Mouse (Mus musculus): Measurements from ENCODE around the gene Gmeb2. TPM values are rescaled to one million over a fixed set of nuclear protein-coding genes. Genes with fewer than 3 reads are reported as not detected.

The Gmeb2 gene
- polyA plus RNA-seq, 1 experiment from 2014 or later: 21.9 TPM

DNA sequence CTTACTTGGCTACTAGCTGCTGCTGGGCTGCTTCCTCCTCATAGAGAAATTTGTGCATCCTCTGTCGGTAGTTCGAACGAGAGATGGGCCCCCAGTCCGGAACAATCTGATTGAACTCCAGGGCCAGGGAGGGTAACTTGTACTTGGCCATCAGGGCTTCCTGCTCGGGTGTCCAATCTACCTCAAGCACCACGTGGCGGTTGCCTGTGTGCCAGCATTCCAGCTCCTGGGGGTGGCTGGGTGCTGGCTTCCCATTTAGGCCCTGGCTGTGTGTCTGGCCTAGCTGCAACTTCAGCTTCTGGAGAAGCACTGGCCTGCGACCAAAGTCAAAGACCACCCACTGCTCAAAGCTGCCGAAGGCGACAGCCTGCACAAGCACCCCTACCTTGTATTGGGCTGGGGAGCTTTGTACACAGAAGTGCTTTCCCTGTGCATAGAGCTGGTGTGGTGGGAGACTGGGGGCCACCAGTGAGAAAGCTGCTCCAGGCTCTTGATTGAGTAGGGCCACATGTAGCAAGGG is 49.7 kb downstream of the Gmeb2 start:
- 75% methylated on average over 10 of the region's 10 CpGs for WGBS
- Histone ChIP-seq H3K9ac (no peak overlapping the region), H3K27ac (no peak overlapping the region), H3K36me3 (no peaks in the 10 kb centered on the region), H3K27me3 (no peaks in the 10 kb centered on the region), H3K4me3 (no peak overlapping the region), H3K4me1 (0 out of 2 replicates have a peak, but pooled peaks cover 4% of the 10 kb centered on the region), H3K4me2 (replicated peaks) (no peak overlapping the region), H3K9me3 (replicated peaks) (no peaks in the 10 kb centered on the region)
- ATAC-seq (ENCODE audit: low FRiP score): no peak

DNA sequence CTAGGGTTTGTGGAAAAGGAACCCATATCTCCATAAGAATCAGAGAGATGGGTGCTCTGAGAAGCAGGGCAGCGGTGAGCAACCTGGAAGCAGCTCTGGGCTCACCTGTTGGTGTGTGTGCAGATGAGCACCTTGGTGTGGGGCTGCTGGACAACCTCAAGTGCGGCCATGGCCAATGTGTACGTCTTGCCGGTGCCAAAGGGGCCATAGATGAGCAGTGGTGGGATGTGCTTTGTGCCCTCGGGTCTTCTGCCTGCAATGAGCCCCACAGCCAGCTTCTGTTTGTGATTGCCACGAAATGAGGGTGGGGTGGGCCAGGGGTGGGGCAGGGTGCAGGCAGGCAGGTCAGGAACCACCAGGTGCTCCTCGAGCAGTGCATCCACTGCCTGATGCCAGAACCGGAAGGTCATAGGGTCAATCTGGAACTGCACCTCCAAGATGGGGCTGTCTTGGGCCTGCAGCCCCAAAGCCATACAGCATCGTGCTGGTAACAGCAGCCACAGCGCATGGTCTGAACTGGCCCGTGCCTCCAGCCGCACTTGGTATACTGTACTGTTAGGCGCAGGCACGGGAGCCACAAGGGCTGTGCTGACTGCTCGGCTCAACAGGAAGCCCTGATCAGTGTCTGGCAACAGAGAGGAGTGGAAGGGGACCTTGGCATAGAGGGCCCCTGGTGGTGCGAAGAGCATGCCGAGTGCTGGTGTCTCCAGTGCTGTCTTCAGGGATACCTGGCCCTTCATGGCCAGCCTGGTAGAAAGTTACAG is 50.4 kb downstream of the Gmeb2 start:
- H3K9me3 ChIP-seq (replicated peaks): no peaks in the 10 kb centered on the region
- no peak overlapping the region for H3K4me2 ChIP-seq (replicated peaks)
- WGBS: 93% methylated on average over 17 of the region's 17 CpGs
- H3K27ac ChIP-seq: no peak overlapping the region
- no peaks in the 10 kb centered on the region for H3K27me3 ChIP-seq
- no peak for ATAC-seq (ENCODE audit: low FRiP score)
- no peak overlapping the region for H3K9ac ChIP-seq
- no peaks in the 10 kb centered on the region for H3K36me3 ChIP-seq
- 0 out of 2 replicates have a peak, but pooled peaks cover 4% of the 10 kb centered on the region for H3K4me1 ChIP-seq
- no peak overlapping the region for H3K4me3 ChIP-seq

- H3K4me3 ChIP-seq: no peak overlapping the region
- WGBS: 86% methylated on average over 23 of the region's 23 CpGs
Measured at GRCm38 (mm10) chr2:181235681-181236566, 51.9 kb downstream of the Gmeb2 start.

GRCm38 (mm10) chr2:181234680-181235079 is 53.2 kb downstream of the Gmeb2 start:
- Histone ChIP-seq H3K27me3 (no peaks in the 10 kb centered on the region), H3K4me2 (replicated peaks) (no peak overlapping the region), H3K4me1 (no peaks in the 10 kb centered on the region), H3K9ac (no peak overlapping the region), H3K9me3 (replicated peaks) (no peaks in the 10 kb centered on the region), H3K4me3 (no peak overlapping the region), H3K27ac (no peak overlapping the region), H3K36me3 (no peaks in the 10 kb centered on the region)
- 94% methylated on average over 11 of the region's 11 CpGs for WGBS
- no peak for ATAC-seq (ENCODE audit: low FRiP score)

More at GRCm38 (mm10) chr2:181235681-181236566, 51.9 kb downstream of the Gmeb2 start:
- no peaks in the 10 kb centered on the region for H3K36me3 ChIP-seq
- no peaks in the 10 kb centered on the region for H3K4me1 ChIP-seq
- H3K27me3 ChIP-seq: no peaks in the 10 kb centered on the region
- ATAC-seq (ENCODE audit: low FRiP score): no peak
- no peaks in the 10 kb centered on the region for H3K9me3 ChIP-seq (replicated peaks)
- H3K4me2 ChIP-seq (replicated peaks): no peak overlapping the region
- no peak overlapping the region for H3K9ac ChIP-seq
- H3K27ac ChIP-seq: no peak overlapping the region

DNA sequence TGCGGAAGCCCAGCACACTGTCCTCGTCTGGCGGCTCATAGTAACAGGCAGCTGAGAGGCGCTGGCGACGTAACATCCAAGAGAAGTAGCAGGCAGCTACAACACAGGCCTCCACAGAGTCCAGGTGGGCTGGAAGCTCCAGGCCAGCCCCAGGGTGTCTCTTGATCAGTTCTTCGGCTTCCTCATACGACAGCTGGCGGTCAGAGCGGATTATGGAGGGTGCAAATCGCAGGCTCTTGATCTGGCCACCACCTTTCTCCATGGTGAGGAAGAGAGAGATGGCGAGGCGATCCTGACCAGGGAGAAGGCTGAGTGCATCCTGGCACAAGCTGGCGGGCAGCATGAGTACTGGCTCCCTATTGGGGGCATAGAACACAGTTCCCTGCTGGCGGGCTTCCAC is 54.4 kb downstream of the Gmeb2 start:
- Histone ChIP-seq H3K4me3 (no peak overlapping the region), H3K4me1 (no peaks in the 10 kb centered on the region), H3K27ac (no peak overlapping the region), H3K9me3 (replicated peaks) (no peaks in the 10 kb centered on the region), H3K9ac (no peak overlapping the region), H3K27me3 (no peaks in the 10 kb centered on the region), H3K36me3 (no peaks in the 10 kb centered on the region), H3K4me2 (replicated peaks) (no peak overlapping the region)
- no peak for ATAC-seq (ENCODE audit: low FRiP score)
- 90% methylated on average over 15 of the region's 15 CpGs for WGBS

DNA sequence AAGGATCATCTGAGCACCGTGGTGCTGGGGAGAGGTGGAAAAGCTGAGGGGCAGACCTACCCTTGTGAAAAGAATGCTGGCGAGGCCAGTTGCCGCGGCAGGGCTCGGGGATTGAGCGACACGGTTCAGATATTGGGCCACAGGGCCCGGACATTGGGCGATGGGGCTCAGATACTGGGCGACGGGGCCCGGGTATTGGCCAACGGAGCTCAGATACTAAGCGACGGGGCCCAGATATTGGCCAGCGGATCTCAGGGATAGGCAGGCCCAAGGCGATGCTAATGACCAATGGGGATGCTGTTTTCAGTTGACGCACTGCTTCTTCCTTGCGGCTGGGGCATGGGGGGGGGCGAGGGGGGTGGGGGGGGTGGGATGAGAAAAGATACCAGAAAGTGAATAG is 56.7 kb downstream of the Gmeb2 start:
- no peaks in the 10 kb centered on the region for H3K27me3 ChIP-seq
- no peak overlapping the region for H3K4me2 ChIP-seq (replicated peaks)
- H3K9ac ChIP-seq: no peak overlapping the region
- no peak overlapping the region for H3K27ac ChIP-seq
- no peaks in the 10 kb centered on the region for H3K4me1 ChIP-seq
- WGBS: 77% methylated on average over 20 of the region's 20 CpGs
- no peaks in the 10 kb centered on the region for H3K9me3 ChIP-seq (replicated peaks)
- ATAC-seq (ENCODE audit: low FRiP score): no peak
- H3K36me3 ChIP-seq: no peaks in the 10 kb centered on the region
- H3K4me3 ChIP-seq: no peak overlapping the region

- ATAC-seq (ENCODE audit: low FRiP score): no peak
- no peaks in the 10 kb centered on the region for H3K9me3 ChIP-seq (replicated peaks)
- no peak overlapping the region for H3K9ac ChIP-seq
- no peaks in the 10 kb centered on the region for H3K4me1 ChIP-seq
- no peak overlapping the region for H3K4me2 ChIP-seq (replicated peaks)
- WGBS: 100% methylated on average over 1 of the region's 1 CpGs
- no peaks in the 10 kb centered on the region for H3K36me3 ChIP-seq
- no peak overlapping the region for H3K4me3 ChIP-seq
- no peak overlapping the region for H3K27ac ChIP-seq
- no peaks in the 10 kb centered on the region for H3K27me3 ChIP-seq
Measured at GRCm38 (mm10) chr2:181228335-181228734, 59.5 kb downstream of the Gmeb2 start.

DNA sequence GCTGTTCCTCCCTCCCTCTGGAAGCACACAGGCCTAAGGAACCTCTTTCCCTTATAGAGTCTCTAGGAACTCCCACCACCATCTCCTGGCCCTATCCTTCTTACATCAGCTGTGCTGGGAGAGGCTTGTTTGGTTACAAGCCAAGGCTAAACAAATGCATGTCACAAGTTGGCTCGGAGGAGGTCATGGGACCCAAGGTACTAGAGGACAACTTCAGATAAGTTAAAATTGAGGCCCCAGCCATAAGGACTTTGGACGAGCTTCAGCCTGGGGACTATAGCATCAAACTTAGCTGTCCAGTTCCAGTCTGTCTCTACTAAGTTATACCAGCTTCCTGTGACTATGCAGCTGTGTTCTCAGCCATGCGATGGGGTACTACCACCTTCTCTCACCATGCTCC is 60.7 kb downstream of the Gmeb2 start:
- Histone ChIP-seq H3K9me3 (replicated peaks) (no peaks in the 10 kb centered on the region), H3K27ac (no peak overlapping the region), H3K4me1 (no peaks in the 10 kb centered on the region), H3K27me3 (no peaks in the 10 kb centered on the region), H3K4me2 (replicated peaks) (no peak overlapping the region), H3K4me3 (no peak overlapping the region), H3K36me3 (no peaks in the 10 kb centered on the region), H3K9ac (no peak overlapping the region)
- ATAC-seq (ENCODE audit: low FRiP score): no peak
- WGBS: 93% methylated on average over 3 of the region's 3 CpGs

- Histone ChIP-seq H3K36me3 (no peaks in the 10 kb centered on the region), H3K4me3 (no peak overlapping the region), H3K4me2 (replicated peaks) (no peak overlapping the region)
Measured at GRCm38 (mm10) chr2:181224994-181225393, 62.8 kb downstream of the Gmeb2 start.

GRCm38 (mm10) chr2:181220361-181220760 is 67.5 kb downstream of the Gmeb2 start:
- Histone ChIP-seq H3K4me2 (replicated peaks) (peak overlapping the region; percentile 60), H3K36me3 (no peaks in the 10 kb centered on the region), H3K4me1 (peaks cover 19% of the 10 kb centered on the region), H3K4me3 (peak overlapping the region; percentile 27; the same call in 1 of the 2 replicates), H3K9ac (no peak overlapping the region), H3K27me3 (peaks cover 12% of the 10 kb centered on the region; the same call in 1 of the 2 replicates), H3K9me3 (replicated peaks) (no peaks in the 10 kb centered on the region), H3K27ac (no peak overlapping the region)
- WGBS: 41% methylated on average over 2 of the region's 2 CpGs
- ATAC-seq (ENCODE audit: low FRiP score): no peak; the same call in 1 of the 2 replicates

More at GRCm38 (mm10) chr2:181224994-181225393, 62.8 kb downstream of the Gmeb2 start:
- WGBS: 94% methylated on average over 2 of the region's 2 CpGs
- Histone ChIP-seq H3K27ac (no peak overlapping the region), H3K27me3 (no peaks in the 10 kb centered on the region), H3K9me3 (replicated peaks) (no peaks in the 10 kb centered on the region), H3K4me1 (peaks cover 12% of the 10 kb centered on the region; the same call in 1 of the 2 replicates), H3K9ac (no peak overlapping the region)
- no peak for ATAC-seq (ENCODE audit: low FRiP score)

DNA sequence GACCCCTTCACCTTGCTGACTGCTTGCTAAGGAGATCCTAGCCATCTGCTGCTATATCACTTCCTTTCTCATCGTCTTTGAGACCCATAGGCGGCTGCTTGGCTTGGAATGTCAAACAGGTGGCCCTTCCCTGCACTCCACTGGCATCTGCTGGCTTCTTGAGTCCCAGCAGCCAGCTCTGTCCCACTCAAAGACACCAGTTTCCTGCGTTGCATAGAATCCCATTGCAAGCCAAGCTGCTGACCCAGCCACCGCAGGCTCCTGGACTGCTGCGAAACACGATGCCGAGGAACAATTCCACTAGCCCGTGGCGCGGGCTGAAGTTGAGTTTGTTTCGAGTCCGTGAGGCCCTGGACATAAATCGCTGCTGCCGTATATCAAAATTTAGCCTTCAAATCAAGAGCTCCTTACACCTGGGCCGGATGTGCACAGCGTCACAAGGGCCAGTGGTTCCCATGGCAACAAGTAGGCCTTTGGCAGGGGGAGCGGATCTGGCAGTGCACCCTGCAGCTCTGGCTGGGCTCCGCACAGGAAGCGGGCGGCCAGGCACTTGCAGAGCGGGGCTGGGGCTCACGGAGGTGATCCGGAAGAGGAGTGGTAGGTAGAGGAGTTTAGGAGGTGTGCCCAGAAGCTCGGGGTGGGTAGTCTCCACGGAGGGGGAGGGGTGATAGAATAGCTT is 68.2 kb downstream of the Gmeb2 start, which contains the start of gene Fndc11:
Gene Fndc11 (plus strand): TSS at position 476 of the 679 bp plus-strand sequence.
- ATAC-seq (ENCODE audit: low FRiP score): peak; percentile 82
- Histone ChIP-seq H3K9ac (peak within 1 kb of the TSS; percentile 45; the same call in 1 of the 2 replicates), H3K27me3 (peaks cover 17% of the 10 kb centered on the region; the same call in 1 of the 2 replicates), H3K4me2 (replicated peaks) (peak within 1 kb of the TSS; percentile 60), H3K4me3 (peak within 1 kb of the TSS; percentile 27), H3K36me3 (no peaks in the 10 kb centered on the region), H3K4me1 (peaks cover 19% of the 10 kb centered on the region), H3K9me3 (replicated peaks) (no peaks in the 10 kb centered on the region), H3K27ac (peak within 1 kb of the TSS; percentile 35; the same call in 1 of the 2 replicates)
- 4% methylated on average over 25 of the region's 25 CpGs for WGBS
